Mouse (Mus musculus) kidney, adult 11 months (tissue): Measurements from ENCODE around the gene Ttc14.
A peak's percentile ranks its signal among the peaks of the same experiment; 100 is the strongest.

Source experiments
- DNase-seq: peaks from one replicate; pipeline ENCODE4 v3.0.0; 2022

The Ttc14 gene

DNA sequence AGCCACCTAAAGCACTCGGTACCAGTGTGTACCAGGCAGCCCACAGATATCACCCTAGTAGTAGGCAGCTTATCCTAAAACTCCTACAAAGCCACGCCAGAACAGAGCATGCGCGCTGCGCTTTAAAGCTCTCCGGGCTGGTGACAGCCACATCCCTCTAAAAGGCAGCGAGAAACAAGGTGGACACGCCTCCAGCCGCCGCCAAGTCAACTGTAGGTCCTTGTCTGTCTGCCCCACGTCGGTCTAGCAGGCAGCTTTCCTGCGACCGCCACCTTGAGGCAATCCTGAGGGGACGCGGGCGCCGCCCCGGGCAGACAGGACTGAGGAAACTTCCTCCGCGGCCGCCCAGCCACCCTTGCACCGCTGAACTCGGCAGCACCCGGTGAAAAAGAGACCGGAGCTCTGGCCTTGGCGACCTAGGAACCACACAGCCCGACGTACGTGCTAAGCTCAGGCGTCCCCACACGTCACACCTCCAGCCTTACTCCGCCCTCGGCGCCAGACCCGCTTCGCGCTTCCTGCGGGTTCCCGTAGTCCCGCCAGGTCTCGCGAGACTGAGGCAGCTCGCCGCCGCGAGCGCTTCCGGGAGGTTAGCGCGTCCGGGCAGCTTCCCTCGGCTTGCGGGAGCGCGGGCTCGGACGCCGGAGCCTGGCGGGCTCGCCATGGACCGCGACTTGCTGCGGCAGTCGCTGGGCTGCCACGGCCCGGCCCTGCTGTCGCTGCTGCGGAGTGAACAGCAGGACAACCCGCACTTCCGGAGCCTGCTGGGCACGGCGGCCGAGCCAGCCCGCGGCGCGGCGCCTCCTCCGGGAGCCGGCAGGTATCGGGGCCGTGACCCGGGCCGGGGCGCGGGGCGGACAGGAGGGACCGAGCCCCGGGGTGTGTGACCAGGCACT is at the start of gene Ttc14:
Gene Ttc14 (plus strand): TSS at position 216 of the 896 bp plus-strand sequence.
- DNase-seq = peak; percentile 95

DNA sequence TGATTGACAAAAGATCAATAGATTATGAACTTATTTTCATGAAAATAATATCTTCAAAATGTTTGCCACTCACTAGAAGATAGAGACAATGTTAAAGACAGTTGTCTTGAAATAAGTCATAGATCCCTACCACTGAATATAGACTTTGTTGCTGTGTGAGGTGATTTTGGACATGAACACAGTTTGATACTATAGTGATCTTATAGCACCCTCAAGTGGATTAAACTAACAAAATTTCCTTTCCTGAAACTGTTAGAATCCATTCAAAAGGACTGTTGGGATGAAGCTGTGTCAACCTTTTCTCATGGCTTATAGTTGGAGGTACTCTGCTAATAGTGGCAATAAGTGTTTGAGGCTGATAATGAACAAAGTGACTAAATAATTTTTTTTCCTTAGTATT is 8.7 kb upstream of the Ttc14 start:
- no peak for DNase-seq

DNA sequence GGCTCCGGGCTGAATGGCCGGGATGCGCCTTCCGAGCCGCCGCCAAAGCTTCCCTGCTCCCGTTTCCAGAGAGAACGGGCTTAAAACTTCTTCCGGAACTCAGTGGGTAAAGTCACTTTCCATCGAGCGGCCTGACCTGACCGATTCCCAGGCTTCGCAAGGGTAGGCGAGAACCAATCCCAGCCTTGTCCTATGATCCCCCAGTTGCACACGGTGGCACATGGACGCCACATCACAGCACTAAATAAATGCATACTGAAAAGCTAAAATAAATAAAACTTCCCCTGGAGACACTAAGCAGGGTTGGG is 835 bp downstream of the Ttc14 start:
- DNase-seq = no peak

DNA sequence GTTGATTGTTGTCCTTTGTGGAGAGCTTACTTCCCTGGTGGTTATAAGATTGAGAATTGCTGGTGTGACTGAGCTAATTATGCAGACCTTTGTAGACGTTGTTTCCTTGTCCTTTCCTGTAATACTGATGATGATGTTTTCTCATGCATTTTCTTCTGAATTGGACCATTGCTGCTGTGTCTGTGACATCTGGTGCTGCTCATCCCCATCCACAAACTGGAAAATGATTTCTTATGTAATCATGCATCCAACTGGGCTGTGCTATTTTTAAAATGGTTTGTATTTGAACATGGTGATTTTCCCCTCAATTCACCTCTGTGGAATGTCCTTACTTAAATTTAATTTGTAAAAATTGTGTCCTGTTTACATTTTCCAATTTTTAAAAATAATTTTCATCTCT is 7.5 kb downstream of the Ttc14 start:
- no peak for DNase-seq

DNA sequence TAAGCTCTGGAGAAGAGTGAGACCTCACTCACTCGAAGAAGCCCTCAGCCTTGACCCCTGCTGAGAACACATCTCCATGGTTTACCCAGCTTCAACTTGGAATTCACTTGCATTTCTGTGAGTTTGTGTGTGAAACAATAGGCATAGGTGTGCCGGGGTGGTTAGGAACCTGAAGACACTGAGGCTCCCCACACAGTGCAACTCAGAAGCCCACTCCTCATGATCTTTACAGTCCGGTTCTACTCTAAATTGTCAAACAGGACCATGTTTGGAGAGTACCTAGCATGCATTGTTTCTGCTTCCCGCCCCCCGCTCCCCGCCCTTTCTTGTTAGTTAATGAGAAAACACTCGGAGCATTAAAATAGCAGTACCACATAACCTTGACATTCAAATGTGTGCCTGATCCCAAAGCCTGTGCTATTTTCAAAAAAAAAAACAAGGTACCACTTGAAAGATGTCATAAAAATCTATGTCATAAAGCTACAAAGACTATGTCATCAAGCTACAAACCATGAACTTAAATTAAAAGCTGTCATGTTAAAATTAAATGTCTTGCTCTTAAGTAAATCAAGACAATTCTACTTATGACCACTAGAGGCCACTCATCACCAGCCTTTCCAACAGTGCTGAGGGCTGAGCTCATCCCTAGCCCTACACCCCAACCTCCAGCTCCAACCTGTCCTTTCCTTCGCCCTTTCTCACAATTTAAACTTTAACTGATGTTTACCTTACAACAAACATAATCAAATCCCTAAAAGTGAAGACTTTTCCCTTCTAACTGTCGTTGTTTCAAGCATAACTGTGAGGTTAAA is 24.7 kb downstream of the Ttc14 start:
- DNase-seq = no peak

DNA sequence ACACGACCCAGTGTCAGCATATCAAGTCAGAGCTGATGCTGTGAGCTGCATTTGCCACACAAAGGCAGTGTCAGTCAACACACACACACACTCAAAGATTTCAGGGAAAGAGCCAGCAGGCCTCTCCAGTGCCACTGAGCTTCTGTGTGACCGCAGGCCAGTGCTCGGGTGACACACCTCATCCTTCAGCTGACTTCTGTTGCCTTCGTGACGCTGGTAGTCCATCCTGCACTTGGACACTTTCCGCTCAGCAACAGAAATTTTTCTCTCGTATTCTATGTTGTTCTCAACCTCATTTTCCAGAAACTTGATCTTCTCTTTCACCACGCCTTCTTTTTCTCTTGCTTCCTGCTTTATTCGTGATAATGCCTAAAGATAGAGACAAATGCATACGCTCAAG is 32.7 kb downstream of the Ttc14 start:
- DNase-seq = no peak

DNA sequence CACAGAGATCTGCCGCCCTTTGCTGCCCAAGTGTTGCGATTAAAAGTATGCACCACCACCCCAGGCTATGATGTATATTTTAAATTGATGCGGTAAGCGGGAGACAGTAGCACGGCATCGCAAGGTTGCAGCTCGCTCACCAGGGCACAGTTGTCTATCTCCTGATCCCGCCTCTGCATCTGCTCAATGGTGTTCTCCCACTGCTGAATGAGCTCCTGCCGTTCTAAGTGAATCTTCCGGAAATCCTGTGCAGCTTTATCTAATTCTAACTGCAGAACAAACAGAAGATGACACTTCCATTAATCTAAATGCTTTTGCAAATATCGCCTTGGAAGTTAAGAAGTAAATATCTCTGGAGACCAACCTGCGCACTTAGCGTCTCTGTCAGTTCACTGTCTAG is 36.9 kb downstream of the Ttc14 start:
- DNase-seq = no peak

DNA sequence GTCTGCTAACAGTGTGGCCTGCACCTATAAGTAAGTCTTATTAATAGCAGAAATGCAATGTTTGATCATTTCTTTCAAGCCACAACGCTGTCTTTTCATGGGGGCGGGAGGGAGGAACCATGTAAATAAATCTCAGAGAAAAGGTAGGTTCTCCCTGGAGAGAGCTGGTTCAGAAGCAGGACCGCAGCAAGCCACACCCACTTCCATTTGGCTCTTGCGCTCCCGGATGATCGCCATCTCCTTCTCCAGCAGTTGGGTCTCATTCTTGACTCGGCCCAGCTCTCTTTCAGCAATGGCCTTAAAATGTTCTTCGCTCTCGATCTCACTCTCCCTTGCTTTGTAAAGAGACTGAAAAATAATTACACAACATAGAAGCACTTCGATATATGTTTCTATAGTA is 39.2 kb downstream of the Ttc14 start:
- DNase-seq = no peak

DNA sequence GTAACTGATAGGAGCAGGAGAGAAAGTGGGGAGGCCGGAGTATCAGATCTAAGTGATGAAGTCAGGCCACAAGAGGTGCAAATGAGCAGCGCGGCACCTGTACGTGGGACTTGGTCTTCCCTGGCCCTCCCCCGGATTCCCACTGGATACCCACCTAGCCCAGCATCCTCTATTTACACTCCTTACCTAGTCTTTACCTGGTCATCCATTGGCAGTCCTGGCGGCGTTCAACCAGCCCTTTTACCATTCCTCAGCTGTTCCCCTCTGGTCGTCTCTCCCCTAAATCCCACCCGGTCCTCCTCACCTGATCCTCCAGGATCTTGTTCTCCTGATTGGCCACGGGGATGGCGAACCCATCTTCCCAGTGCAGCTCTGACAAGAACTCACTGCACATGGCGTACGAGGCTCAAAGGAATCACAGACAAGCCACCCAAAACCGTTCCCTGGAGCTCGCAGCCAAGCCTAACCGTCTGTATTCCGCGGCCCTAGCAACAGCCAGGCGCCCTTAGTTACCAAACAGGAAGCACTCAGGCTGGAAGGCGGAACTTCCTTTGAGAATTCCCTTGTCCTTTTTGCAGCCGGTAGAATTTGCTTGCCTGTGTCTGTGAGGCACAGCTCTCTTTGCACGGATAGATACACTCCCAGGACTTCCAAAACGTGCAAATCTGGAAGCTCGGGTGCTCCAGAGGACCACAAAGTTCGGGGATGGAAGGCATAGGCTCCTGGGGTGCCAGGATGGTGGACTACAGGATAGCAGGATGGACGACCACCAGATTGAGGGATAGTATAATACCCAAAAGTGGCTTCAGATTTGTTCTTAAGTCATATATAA is 44.4 kb downstream of the Ttc14 start, which contains the start of gene Ccdc39:
Gene Ccdc39 (minus strand): TSS at position 510 of the 832 bp plus-strand sequence.
- peak; percentile 58 for DNase-seq

DNA sequence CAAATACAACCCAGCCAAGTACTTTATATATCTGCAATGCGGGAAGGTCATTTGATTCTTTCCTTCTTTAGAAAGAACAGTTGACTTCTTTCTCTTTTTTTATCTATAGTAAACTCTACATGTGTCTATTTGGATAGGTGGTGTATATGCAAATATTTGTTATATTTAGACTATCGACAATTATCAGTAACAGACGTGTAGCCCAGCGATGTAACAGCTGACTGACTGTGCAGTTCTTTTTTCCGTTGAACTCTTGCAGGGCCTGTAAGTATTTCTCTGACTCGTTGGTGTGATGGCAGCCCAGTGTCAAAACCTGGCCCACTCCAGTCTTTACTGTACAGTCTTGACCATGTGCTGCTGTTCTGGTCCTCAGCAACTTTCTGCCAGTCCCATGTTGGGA is 47.0 kb downstream of the Ttc14 start:
- DNase-seq = no peak

DNA sequence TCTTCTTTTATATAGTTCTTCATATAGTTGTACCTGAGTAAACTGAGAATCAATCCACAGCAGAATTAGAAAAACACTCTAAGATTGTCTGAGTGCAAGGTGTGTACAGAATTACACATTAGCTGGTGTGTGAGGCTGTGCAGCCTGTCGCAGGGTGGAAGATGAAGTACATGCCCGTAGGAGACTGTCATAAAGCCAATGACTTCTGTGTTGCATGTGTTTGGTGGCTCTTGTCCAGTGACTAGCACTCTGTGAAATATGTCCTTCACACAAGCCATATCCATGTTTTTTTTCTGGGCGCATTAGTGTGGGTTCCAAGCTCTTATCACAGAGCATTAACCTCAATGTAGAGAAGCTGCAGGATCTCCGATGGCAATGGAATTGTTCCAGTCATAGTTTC is 51.2 kb downstream of the Ttc14 start:
- DNase-seq = no peak

DNA sequence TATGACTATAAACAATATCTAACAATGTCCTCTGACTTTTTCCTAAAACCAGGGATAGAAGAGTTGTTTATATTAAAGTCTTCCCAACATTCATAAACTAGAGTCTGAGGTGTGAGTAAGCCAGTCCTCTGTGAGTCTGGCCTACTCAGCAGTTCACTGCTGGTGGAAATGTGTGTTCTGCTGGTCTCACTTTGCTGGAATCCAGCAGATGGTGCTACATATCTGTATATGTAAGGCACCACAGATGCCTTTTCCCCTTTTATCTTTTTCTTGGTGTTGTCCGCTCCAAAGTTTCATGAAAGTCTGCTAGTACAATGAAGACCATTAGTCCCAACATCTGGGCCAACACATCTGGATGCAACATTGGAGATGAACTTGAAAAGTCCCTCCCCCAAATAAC is 53.4 kb downstream of the Ttc14 start:
- DNase-seq = no peak

DNA sequence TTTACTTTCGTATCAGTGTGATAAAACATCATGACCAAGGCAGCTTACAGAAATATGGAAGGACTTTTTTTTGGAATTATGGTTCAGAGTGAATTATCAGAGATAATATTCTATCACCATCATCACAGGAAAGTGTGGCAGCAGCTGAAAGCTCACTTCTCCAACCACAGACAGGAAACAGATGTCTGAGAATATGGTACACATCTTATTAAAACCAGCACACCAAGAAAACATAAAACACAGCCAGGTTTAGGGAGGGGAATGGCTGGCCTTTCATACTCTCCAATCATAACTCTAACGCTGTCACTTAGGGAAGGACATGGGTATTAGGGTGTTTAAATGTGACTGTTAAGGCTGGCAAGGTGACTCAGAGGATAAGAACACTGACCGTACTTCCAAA is 59.3 kb downstream of the Ttc14 start:
- DNase-seq = no peak

DNA sequence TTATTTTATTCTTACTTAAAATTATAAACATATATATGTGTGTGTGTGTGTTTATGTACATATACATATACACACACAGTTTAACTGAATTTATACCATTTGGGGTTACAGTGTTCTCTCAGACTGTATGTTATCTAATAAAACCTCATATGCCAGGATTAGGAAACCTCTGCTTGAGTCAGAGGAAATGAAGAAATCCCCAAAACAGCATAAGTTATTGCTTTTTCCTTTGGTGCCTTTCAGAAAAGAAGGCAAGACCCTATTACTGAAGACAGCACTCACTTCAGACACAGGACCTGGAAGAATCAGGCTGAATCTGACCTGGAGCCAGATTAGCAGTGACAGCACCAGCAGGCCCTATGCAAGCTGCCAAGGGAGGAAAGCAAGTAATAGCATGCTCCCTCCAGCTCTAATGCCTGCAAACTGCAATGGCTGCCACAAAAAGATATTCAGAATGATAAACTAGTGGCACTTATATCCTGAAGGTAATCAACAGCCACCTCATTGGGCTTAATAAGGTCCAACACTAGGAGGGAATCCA is 64.4 kb downstream of the Ttc14 start:
- DNase-seq = no peak
